Mouse (Mus musculus) fat pad, adult 2 months (tissue): Measurements from ENCODE around the gene Axin1.
A peak's percentile ranks its signal among the peaks of the same experiment; 100 is the strongest.
"Not testable (repeated sequence)": the region's sequence is repeated elsewhere in the genome, so short reads cannot be mapped to it uniquely, and the experiment has no call there.

Experiments used
- DNase-seq: peaks from one replicate; pipeline ENCODE4 v3.0.0-alpha.2; 2011; ENCODE audit warnings: low read depth, low spot score; ENCODE audit errors: extremely low read depth

The Axin1 gene

GRCm38 (mm10) chr17:26119766-26120710, 18.4 kb upstream of the Axin1 start:
- DNase-seq = peak; percentile 23

- DNase-seq = no peak
Observed at GRCm38 (mm10) chr17:26122431-26123140, 15.9 kb upstream of the Axin1 start.

- DNase-seq = peak; percentile 68
Observed at GRCm38 (mm10) chr17:26123267-26123684, 15.2 kb upstream of the Axin1 start, which contains the start of gene Mrpl28. Gene Mrpl28 (plus strand): TSS chr17:26123500.

GRCm38 (mm10) chr17:26124560-26124959, 13.9 kb upstream of the Axin1 start:
- DNase-seq = no peak

- no peak for DNase-seq
Observed at GRCm38 (mm10) chr17:26125226-26125625, 13.3 kb upstream of the Axin1 start.

GRCm38 (mm10) chr17:26131062-26131732, 7.3 kb upstream of the Axin1 start:
- no peak for DNase-seq

GRCm38 (mm10) chr17:26131856-26132853, 6.3 kb upstream of the Axin1 start:
- no peak for DNase-seq

- DNase-seq = no peak
Observed at GRCm38 (mm10) chr17:26137106-26137750, 1.3 kb upstream of the Axin1 start.

- no peak for DNase-seq
Observed at GRCm38 (mm10) chr17:26137751-26138130, 747 bp upstream of the Axin1 start.

- DNase-seq = no peak
Observed at GRCm38 (mm10) chr17:26138901-26139381, 453 bp downstream of the Axin1 start.

GRCm38 (mm10) chr17:26142796-26143195, 4.3 kb downstream of the Axin1 start:
- no peak for DNase-seq

- DNase-seq = no peak
Observed at GRCm38 (mm10) chr17:26143386-26143785, 4.9 kb downstream of the Axin1 start.

GRCm38 (mm10) chr17:26149056-26149455, 10.6 kb downstream of the Axin1 start:
- DNase-seq = no peak

- DNase-seq = no peak
Observed at GRCm38 (mm10) chr17:26151886-26152630, 13.6 kb downstream of the Axin1 start.

GRCm38 (mm10) chr17:26162736-26163135, 24.2 kb downstream of the Axin1 start:
- no peak for DNase-seq

GRCm38 (mm10) chr17:26168039-26168438, 29.6 kb downstream of the Axin1 start:
- no peak for DNase-seq

- DNase-seq = not testable (repeated sequence)
Observed at GRCm38 (mm10) chr17:26175248-26175647, 36.8 kb downstream of the Axin1 start.

- no peak for DNase-seq
Observed at GRCm38 (mm10) chr17:26178611-26179010, 40.1 kb downstream of the Axin1 start.

GRCm38 (mm10) chr17:26181179-26181578, 42.7 kb downstream of the Axin1 start:
- no peak for DNase-seq
